Mouse (Mus musculus): ENCODE results near the gene Commd8. TPM values are rescaled to one million over a fixed set of nuclear protein-coding genes. Genes with fewer than 3 reads are reported as not detected.
"Not testable (repeated sequence)": the region's sequence is repeated elsewhere in the genome, so short reads cannot be mapped to it uniquely, and the experiment has no call there.

Commd8 gene
- polyA plus RNA-seq, 1 experiment from 2014 or later, result 165 TPM

DNA sequence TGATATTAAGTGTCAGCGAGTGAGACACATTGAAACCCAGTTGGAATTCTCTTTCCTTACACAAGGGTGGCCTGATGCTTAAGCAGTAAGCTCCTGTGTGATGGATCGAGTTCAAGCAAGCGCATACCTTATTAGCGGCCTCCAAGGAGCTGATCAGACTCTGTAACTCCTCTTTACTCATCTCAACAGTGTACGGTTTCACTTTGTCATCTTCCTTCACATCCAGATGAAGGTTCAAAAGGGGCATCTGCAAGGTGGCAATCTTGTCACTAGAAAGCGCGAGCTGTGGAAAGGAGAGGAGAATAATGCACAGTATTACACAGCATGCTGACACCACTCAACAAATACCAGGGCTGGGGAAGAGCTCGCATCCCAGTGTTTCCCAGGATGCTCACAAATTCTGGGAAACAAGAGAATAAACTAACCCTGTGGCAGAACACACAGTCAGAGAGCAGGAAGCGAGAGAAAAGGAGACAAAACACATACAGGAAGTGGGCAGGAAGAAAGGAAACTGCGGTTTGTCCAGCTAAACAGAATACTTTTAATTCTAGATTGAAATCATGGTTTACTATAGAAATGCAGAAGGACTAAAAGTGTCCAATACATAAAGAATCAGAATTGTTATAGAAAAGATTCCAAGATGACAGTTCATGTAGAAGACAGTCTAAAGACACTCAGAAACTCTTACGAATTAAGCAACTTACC is 7.1 kb downstream of the Commd8 start:
- 91% methylated on average over 11 of the region's 11 CpGs for WGBS
- no peaks in the 10 kb centered on the region for H3K27me3 ChIP-seq (ENCODE audit: low read depth, poor library complexity, severe bottlenecking)
- DNase-seq (ENCODE audit: low spot score), result no peak
- H3K4me1 ChIP-seq, result no peaks in the 10 kb centered on the region
- H3K4me3 ChIP-seq, result no peak overlapping the region
- H3K27ac ChIP-seq (replicated peaks), result no peak overlapping the region
- H3K36me3 ChIP-seq, result peaks cover 88% of the 10 kb centered on the region
- H3K9me3 ChIP-seq (replicated peaks), result no peaks in the 10 kb centered on the region

DNA sequence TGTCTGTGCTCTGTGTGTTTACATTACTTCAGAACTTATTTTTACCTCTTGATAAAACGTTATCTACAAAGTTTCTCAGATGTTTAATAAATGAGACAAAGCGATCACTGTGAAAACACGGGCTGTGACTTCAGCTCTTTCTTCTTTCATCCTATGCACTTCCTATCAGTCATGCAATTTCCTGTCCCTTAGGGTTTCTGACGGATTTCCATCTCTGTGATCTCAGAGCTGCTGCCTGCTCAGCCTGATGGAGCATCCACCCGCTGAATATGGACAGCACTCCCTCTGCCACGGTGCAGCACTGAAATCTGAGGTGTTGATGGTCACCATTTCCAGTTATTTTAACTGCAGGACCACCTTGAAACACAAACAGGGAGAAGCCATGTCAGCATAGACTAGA is 8.5 kb downstream of the Commd8 start:
- Histone ChIP-seq H3K27ac (replicated peaks) (no peak overlapping the region), H3K27me3 (ENCODE audit: low read depth, poor library complexity, severe bottlenecking) (no peaks in the 10 kb centered on the region), H3K4me3 (no peak overlapping the region), H3K4me1 (no peaks in the 10 kb centered on the region), H3K36me3 (peaks cover 91% of the 10 kb centered on the region), H3K9me3 (replicated peaks) (no peaks in the 10 kb centered on the region)
- WGBS, result 90% methylated on average over 6 of the region's 6 CpGs
- DNase-seq (ENCODE audit: low spot score), result no peak

DNA sequence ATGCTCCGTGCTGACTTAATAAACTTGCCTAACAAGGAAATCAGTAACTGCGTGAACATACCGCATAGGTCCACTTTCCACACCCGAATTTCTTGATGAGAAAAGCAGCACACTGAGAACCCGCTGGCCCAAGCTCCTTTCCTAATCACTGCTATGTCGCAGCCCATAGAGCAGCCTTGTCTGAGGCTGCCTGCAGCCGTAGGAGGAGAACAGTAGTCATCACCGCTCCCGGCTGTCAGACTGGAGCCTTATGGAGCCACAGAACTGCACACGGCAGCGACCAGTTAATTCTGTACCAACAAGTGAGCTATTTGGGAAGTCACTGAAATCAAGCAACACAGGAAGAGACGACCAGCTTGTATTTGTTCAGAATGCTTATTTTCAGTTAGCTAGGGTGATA is 9.3 kb downstream of the Commd8 start:
- Histone ChIP-seq H3K36me3 (peaks cover 86% of the 10 kb centered on the region), H3K4me1 (no peaks in the 10 kb centered on the region), H3K9me3 (replicated peaks) (no peaks in the 10 kb centered on the region), H3K4me3 (no peak overlapping the region), H3K27me3 (ENCODE audit: low read depth, poor library complexity, severe bottlenecking) (no peaks in the 10 kb centered on the region), H3K27ac (replicated peaks) (no peak overlapping the region)
- DNase-seq (ENCODE audit: low spot score), result no peak
- 93% methylated on average over 12 of the region's 12 CpGs for WGBS

DNA sequence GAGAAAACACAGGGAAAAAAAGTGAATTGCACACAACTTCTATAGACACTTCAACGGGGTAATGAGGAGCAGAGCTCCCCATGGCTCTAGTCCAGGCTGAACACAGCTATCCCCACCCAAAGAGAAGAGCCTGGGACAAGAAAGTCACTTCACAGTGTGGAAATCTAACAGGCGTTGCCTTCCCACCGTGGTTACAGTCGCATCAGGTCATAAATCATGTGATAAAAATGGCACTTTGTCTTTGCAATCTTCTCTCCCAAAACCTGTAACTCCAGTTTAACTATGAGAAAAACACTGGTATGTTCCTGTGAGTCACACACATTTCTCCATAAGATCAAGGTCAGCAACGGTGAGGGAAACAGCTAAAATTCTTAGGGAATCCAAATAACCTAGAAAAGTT is 11.4 kb downstream of the Commd8 start:
- Histone ChIP-seq H3K4me1 (no peaks in the 10 kb centered on the region), H3K4me3 (no peak overlapping the region), H3K9me3 (replicated peaks) (no peaks in the 10 kb centered on the region), H3K27me3 (ENCODE audit: low read depth, poor library complexity, severe bottlenecking) (no peaks in the 10 kb centered on the region), H3K27ac (replicated peaks) (no peak overlapping the region), H3K36me3 (peaks cover 69% of the 10 kb centered on the region)
- whole genome bisulfite sequencing, result 95% methylated on average over 5 of the region's 5 CpGs
- no peak for DNase-seq (ENCODE audit: low spot score)

DNA sequence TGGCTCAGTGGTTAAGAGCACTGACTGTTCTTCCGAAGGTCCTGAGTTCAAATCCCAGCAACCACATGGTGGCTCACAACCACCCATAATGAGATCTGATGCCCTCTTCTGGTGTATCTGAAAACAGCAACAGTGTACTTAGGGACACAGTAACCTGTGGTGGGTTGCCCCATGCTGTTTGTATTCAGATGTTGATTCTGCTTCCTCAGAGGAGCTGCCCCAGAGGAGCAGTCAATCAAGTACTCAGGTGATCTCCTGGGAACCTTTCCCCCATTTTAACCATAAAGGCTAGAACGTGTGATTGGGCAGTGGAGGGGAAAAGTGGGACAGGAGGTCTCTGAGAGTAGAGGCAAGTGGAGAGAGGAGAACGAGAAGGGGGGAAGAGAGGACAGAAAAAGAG is 12.3 kb downstream of the Commd8 start:
- not testable (repeated sequence) for H3K27ac ChIP-seq (replicated peaks); H3K4me3 ChIP-seq; H3K9me3 ChIP-seq (replicated peaks); H3K4me1 ChIP-seq; DNase-seq (ENCODE audit: low spot score); H3K27me3 ChIP-seq (ENCODE audit: low read depth, poor library complexity, severe bottlenecking)
- WGBS, result 69% methylated on average over 3 of the region's 3 CpGs
- H3K36me3 ChIP-seq, result peaks cover 60% of the 10 kb centered on the region

DNA sequence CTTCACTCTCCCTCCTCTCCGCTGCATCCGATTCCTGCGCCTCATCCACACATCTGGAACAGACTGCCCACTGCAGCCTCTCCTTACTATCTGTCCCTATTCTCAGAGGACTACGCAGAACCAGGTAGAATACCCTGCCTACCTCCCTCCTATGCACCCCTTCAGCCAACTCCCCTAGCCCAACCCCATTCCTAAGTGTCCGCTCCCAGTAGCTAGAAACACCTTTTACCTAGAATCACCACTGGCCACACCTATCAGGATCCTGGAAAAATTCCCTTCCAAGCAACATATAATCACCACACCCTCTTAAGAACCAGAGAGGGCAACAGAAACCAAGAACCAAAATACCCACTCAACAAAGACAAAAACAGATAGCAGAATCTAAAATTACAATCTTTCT is 17.1 kb downstream of the Commd8 start:
- no peaks in the 10 kb centered on the region for H3K27me3 ChIP-seq (ENCODE audit: low read depth, poor library complexity, severe bottlenecking)
- WGBS, result 96% methylated on average over 5 of the region's 5 CpGs
- DNase-seq (ENCODE audit: low spot score), result no peak
- H3K9me3 ChIP-seq (replicated peaks), result no peaks in the 10 kb centered on the region
- peaks cover 12% of the 10 kb centered on the region for H3K36me3 ChIP-seq
- H3K4me3 ChIP-seq, result no peak overlapping the region
- peaks cover 14% of the 10 kb centered on the region; the same call in 1 of the 2 replicates for H3K4me1 ChIP-seq
- no peak overlapping the region for H3K27ac ChIP-seq (replicated peaks)

DNA sequence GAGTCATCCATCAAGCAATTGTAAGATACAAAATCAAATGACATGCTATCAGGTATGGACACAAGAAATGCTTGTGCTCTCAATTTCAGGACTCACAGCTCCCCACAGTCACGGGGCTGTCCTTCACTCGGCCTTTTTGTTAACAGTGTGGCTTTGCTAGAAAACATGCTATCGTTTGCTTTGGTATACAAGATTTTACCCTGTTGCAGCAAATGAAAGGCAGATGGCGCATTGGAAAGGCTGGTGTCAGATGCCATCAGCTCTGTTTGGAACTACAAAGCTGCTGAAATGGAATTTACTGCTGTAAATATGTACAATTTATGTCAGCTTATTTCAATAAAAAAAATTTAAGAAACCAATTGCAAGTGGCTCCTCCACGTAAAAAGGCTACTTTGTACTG is 19.3 kb downstream of the Commd8 start:
- Histone ChIP-seq H3K9me3 (replicated peaks) (no peaks in the 10 kb centered on the region), H3K4me3 (no peak overlapping the region), H3K27ac (replicated peaks) (no peak overlapping the region), H3K4me1 (peaks cover 14% of the 10 kb centered on the region; the same call in 1 of the 2 replicates), H3K27me3 (ENCODE audit: low read depth, poor library complexity, severe bottlenecking) (no peaks in the 10 kb centered on the region), H3K36me3 (no peaks in the 10 kb centered on the region)
- no peak for DNase-seq (ENCODE audit: low spot score)
- WGBS, result 69% methylated on average over 5 of the region's 5 CpGs

DNA sequence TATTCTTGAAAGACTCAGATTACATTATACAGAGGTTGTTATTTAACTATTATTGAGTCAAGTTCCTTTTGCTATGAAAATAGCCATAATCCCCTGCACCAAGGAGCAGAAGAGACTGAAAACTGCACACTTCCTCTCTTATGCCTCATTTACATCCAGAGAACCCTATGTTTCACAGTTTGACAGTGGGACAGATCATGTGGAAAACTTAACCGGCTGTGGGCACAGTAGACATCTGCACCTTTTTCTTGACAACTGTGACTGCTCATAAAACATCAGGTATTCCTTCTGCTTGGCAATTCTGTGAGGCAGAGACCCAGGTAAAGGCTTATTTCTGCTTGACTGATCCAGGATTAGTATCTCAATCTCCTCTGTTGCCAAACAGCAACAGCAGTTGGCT is 28.4 kb downstream of the Commd8 start:
- Histone ChIP-seq H3K4me1 (no peaks in the 10 kb centered on the region), H3K4me3 (no peak overlapping the region), H3K27me3 (ENCODE audit: low read depth, poor library complexity, severe bottlenecking) (no peaks in the 10 kb centered on the region), H3K36me3 (no peaks in the 10 kb centered on the region), H3K9me3 (replicated peaks) (no peaks in the 10 kb centered on the region), H3K27ac (replicated peaks) (no peak overlapping the region)
- no peak for DNase-seq (ENCODE audit: low spot score)
- 85% methylated on average over 1 of the region's 1 CpGs for WGBS

DNA sequence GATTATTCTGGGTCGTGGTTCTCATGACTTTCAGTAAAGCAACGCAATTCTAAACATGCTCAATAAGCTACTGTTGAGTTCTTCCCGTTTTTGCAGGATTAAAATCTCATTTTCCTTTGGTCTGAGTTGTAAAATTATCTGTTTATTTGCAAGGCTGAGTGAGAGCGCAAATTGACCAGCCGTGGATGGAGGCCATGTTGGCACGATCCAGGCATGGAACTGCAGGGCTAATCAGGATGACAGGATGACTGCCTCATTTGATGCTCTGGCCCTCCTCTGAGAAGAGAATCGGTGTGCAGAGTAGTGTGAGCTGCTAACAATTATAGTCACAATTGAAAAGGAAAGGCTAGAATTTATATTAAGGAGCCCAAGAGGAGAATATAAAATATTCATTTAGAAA is 29.7 kb downstream of the Commd8 start:
- H3K9me3 ChIP-seq (replicated peaks), result no peaks in the 10 kb centered on the region
- no peaks in the 10 kb centered on the region for H3K36me3 ChIP-seq
- H3K27ac ChIP-seq (replicated peaks), result no peak overlapping the region
- H3K27me3 ChIP-seq (ENCODE audit: low read depth, poor library complexity, severe bottlenecking), result no peaks in the 10 kb centered on the region
- no peak overlapping the region for H3K4me3 ChIP-seq
- DNase-seq (ENCODE audit: low spot score), result no peak
- WGBS, result 87% methylated on average over 7 of the region's 7 CpGs
- H3K4me1 ChIP-seq, result no peaks in the 10 kb centered on the region

DNA sequence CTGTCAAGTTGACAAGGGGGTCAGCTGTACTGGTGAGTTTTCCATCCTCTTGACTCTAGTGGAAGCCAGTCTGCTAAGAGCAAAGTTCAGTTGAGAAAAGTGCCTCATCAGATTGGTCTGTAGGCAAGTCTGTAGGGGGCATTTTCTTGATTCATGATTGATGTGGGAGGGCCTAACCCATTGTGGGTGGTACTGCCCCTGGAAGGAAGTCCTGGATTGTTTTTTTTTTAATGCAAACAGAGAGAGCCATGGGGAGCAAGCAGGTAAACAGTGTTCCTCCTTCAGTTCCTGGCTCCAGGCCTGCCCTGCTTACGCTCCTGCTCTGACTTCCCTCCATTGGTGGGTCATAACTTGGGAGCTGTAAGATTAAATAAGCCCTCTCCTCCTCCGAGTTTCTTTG is 34.1 kb downstream of the Commd8 start:
- Histone ChIP-seq H3K36me3 (no peaks in the 10 kb centered on the region), H3K4me1 (no peaks in the 10 kb centered on the region), H3K4me3 (no peak overlapping the region), H3K27me3 (ENCODE audit: low read depth, poor library complexity, severe bottlenecking) (no peaks in the 10 kb centered on the region), H3K9me3 (replicated peaks) (no peaks in the 10 kb centered on the region), H3K27ac (replicated peaks) (no peak overlapping the region)
- DNase-seq (ENCODE audit: low spot score), result no peak
- 64% methylated on average over 2 of the region's 2 CpGs for WGBS

DNA sequence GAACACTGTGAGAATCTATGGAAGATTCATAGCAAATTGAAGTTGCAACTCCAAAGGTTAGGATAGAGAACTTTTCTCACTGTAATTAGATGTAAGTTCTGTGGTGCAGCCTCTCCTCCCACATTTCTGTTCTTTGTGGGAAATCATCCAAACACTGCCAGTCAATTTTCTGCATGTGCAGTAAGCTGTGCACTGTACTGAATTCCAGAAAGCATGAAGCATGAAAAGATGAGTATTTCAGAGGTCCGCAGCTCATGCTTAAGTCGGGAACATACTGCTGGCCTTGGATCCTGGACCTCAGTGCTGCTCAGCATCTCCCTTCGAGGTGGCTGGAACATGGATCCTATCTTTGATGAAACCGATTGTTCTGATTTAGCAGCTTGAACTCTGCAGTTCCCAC is 41.3 kb downstream of the Commd8 start:
- DNase-seq (ENCODE audit: low spot score), result no peak
- no peak overlapping the region for H3K4me3 ChIP-seq
- no peaks in the 10 kb centered on the region for H3K27me3 ChIP-seq (ENCODE audit: low read depth, poor library complexity, severe bottlenecking)
- H3K36me3 ChIP-seq, result no peaks in the 10 kb centered on the region
- no peak overlapping the region for H3K27ac ChIP-seq (replicated peaks)
- H3K4me1 ChIP-seq, result no peaks in the 10 kb centered on the region
- WGBS, result 94% methylated on average over 4 of the region's 4 CpGs
- H3K9me3 ChIP-seq (replicated peaks), result no peaks in the 10 kb centered on the region

DNA sequence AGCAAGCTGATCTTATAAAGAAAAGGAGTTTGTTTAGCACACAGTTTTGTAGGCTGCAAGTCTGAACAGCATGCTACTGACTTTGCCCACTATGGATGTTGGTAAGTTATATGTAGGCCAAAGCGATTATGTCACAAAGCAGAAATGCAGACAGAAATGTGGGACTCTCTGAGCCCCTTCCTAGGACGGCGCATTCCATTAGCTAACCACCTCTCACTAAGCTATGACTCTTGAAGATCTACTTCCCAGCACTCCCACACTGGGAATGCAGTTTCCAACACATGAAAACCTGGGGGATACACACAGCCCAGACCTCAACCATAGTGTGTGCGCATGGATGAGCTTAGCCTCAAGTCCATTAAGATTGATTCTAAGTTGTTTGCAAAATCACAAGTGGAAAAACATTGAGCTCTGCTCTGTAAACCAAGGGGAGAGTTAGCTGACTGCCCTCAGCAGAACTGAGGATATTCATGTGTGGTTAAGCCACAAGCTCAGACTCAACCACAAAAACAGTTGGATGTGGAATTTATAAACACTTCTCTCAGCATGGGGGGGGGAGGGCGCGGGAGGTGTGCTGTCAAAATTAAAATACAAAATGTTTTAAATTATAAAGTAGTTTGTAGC is 45.5 kb downstream of the Commd8 start:
- no peaks in the 10 kb centered on the region for H3K36me3 ChIP-seq
- H3K9me3 ChIP-seq (replicated peaks), result no peaks in the 10 kb centered on the region
- H3K4me1 ChIP-seq, result no peaks in the 10 kb centered on the region
- H3K4me3 ChIP-seq, result no peak overlapping the region
- H3K27ac ChIP-seq (replicated peaks), result no peak overlapping the region
- 91% methylated on average over 6 of the region's 6 CpGs for WGBS
- no peak for DNase-seq (ENCODE audit: low spot score)
- H3K27me3 ChIP-seq (ENCODE audit: low read depth, poor library complexity, severe bottlenecking), result no peaks in the 10 kb centered on the region
